Mouse (Mus musculus) spleen, adult 18-20 months (tissue): ENCODE measurements around the gene Snrpb2.

Experiments
- DNase-seq, 2 experiments: peaks; one replicate each; pipeline ENCODE4 v3.0.0; 2022; ENCODE audit warnings: mixed read lengths in 2 of 2

Snrpb2 gene

DNA sequence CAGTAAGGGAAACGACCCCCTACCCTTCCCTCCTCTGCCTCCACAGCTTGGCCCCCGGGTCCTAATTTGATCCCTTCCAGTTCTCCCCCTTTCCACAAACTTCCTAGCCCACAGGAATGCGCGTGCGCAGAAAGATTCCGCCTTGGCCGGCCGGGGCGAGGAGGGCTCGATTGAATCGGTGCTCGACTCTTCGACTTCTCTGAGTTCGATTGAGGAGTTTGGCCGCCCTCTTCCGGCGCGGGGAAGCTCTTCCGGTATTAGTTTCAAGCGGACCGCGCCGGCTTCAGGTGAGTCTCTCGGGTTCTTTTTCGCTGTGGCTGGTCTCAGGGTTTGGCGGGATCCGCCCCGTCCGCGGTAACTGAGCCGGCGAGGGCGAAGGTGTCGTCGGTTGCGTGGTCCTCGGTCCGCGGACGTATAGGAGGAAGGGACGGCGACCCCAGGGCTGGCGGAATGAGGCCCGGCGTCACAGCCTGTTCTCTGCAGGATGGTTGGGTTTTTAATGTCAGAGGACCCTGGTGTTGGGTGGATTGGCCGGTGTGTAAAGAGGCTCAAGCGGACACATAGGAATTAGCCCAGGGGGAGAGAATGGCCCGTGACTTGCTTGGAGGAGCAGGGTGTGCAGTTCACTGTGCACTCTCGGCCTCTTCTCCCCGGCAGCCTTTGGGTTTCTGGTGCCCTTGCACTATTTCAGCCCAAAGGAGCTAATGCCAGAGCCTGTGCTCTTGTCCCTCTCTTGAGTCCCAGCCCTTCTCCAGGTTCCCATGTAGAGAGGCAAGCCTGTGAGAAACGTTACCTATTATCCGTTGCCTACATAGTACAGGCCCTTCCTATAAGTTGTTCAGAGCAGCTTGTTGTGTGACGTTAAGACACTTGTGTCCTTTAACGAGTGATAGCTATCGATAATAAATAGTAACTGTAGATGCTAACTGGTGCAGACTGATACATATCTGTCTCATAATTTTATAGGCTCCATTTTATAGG is at the start of gene Snrpb2:
TSS of gene Snrpb2 (plus strand) at position 228 of the 981 bp plus-strand sequence.
- DNase-seq: peak; percentile 67 to 84

GRCm38 (mm10) chr2:143013057-143013456 is 49.8 kb upstream of the Snrpb2 start:
- DNase-seq: no peak

GRCm38 (mm10) chr2:143018084-143018483 is 44.8 kb upstream of the Snrpb2 start:
- no peak for DNase-seq

GRCm38 (mm10) chr2:143018591-143019130 is 44.2 kb upstream of the Snrpb2 start:
- DNase-seq: no peak

DNA sequence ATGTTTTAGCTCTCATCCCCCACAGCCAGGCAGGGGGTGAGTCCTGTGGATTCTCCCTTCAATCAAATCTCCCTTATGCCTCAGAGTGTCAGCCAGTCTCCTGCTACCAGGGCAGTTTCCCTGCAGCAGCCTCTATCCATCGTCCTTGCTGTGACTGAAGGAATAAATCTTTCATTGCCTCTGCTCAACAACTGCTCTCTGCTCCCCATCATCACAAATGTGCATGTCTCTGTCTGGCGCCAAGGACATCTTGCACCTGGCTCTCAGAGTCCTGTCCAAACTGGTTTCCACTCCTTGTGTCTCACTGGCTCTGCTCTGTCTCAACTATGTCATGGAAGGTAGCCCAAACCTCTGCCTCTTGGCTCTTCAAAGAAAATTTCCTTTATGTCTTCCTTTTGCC is 43.1 kb upstream of the Snrpb2 start:
- DNase-seq: no peak

- DNase-seq: no peak
Observed at GRCm38 (mm10) chr2:143023331-143023730, 39.5 kb upstream of the Snrpb2 start.

DNA sequence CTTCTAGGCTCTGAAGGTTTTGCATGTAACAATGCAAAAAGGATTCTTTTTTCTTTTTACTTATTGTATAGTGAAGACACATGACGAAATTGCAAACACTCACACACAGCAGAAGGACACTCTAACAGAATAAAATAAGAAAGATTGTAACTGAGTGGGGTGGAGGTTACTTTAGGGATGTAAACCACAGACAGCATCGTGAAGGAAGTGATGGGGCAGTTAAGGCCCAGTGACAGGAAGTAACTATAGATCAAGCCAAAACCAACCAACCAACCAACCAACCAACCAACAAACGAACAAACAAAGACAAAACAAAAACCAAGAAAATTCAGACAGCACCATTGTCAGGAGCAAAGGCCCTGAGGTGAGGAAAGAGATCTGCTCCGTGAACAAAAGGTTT is 38.6 kb upstream of the Snrpb2 start:
- DNase-seq: no peak

GRCm38 (mm10) chr2:143031283-143031682 is 31.6 kb upstream of the Snrpb2 start:
- DNase-seq: no peak

DNA sequence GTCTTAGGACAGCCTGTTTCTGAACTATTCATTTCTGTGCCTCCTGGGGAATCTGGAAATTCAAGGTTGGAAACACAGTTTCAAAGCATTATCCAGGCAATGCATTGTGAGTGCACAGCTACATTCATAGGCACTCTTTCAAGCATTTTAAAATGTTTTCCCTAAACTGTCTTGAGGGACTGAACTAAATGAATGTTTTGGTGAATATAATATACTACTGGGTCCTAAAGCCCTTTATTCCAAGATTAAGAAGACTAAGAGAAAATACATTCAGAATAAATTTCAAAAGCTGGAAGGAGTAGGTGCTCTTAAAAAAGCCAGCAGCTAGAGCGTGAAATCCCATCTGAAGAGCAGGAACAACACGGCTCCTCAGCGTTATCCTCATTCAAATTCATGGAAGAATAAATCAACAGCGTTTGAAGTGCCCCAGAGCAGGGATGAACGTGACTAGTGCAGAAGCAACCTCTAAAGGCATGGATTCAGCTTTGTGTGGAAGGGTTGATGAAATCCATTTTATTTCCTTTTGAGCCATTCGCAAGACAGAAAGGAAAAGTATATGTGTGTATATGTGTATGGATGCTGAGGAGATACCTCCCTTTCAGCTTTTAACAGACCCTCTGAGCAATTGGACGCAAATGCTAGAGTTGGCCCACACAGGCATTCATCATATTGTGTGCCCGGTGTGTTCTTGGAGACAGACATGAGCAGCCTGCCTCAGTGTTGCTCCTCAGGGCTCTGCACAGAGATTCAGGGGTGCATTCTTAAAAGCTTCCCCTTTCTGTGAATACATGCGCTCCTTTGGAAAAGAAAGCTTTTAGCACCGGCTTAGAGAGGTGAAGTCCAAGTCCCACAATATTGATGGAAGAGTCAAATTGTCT is 30.2 kb upstream of the Snrpb2 start:
- no peak for DNase-seq

DNA sequence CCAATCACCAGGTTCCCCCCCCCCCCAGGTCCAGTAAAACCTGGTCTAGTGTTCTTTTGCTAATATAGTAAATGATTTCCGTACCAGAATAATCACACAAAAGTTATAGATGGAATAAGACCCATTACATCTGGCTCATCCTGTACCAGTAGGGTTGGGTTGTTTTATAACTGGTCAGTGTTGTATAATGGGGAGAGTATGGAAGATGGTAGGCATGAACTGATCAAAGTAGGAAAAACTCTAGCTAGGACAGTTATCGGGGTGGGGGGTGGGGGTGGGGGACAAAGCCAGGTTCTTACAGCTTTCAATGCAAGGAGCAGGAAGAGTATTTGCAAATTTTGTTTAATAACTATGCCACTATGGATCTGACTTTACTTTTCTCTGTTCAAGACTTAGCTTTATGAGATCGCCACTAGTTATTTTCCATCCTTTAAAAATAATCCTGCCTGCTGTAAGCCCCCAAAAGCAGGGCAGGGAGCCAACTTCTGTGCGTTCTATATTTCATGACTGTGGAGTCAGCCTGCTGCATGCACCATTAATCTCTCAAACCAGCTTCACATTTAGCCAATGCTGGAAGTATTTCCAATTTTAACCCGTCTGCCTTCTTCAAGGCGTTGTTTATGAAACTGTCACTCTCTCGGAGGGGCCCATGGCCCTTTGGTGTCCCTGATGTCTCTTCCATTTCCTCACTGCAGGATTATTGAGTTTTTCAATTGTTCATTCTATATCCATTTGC is 28.3 kb upstream of the Snrpb2 start:
- no peak for DNase-seq

- peak in 1 of 2 experiments; percentile 3 for DNase-seq
Observed at GRCm38 (mm10) chr2:143035086-143035593, 27.7 kb upstream of the Snrpb2 start.

- DNase-seq: no peak
Observed at GRCm38 (mm10) chr2:143041596-143041995, 21.2 kb upstream of the Snrpb2 start.

- DNase-seq: no peak
Observed at GRCm38 (mm10) chr2:143055251-143055650, 7.6 kb upstream of the Snrpb2 start.

- no peak for DNase-seq
Observed at GRCm38 (mm10) chr2:143056736-143057135, 6.1 kb upstream of the Snrpb2 start.

GRCm38 (mm10) chr2:143062432-143062811 is 417 bp upstream of the Snrpb2 start:
- no peak for DNase-seq

DNA sequence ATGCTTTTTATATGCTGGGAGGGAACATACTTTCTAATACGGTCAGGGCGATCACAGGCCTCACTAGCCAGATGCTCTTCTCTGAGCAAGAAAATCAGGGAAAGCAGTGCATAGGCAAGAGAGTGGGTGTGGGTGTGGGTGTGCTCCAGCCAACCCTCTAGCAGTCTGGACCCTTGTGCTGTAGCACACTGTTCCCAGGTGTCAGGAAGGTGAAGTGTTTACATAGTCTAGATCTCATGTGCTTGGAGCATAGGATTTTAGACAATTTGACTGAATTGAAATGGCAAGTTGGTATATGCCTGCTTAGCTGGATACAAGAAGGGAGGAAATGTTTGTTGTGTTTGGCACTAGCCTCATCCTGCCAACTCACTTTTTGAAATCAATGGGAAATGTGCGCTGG is 3.1 kb downstream of the Snrpb2 start:
- no peak for DNase-seq

- DNase-seq: no peak
Observed at GRCm38 (mm10) chr2:143078198-143078851, 15.5 kb downstream of the Snrpb2 start, which contains the start of gene Otor. TSS of gene Otor (plus strand) at chr2:143078473.

- no peak for DNase-seq
Observed at GRCm38 (mm10) chr2:143081693-143082092, 18.9 kb downstream of the Snrpb2 start.

DNA sequence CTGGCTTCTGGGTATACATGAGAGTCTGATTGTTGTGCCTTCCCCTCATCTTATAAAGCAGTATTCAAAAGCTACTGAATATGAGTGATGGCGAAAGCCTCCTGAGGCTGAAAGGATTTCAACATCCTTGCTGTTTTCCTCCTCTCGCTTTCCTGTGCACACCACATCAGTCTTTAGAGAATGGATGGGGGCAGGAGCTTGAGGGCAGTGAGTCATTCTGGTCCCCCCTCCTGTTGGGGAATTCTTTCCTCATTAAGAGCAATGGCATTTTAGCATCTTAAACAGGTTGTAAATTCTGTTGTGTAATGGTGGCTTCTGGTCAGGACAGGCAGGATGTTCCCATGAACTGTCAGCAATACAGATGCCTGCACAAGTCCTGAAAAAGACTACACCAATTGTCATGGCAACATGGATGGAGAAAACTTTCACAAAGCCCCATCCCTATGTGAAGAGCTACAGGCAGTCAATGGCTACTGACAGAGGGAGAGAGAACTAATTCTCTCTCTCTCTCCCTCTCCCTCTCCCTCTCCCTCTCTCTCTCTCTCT is 22.1 kb downstream of the Snrpb2 start:
- DNase-seq: no peak

GRCm38 (mm10) chr2:143089866-143090265 is 27.0 kb downstream of the Snrpb2 start:
- no peak for DNase-seq

- peak in 1 of 2 experiments; percentile 6 for DNase-seq
Observed at GRCm38 (mm10) chr2:143093726-143094125, 30.9 kb downstream of the Snrpb2 start.
